Mouse (Mus musculus): ENCODE results near the gene Cmip. TPM values are rescaled to one million over a fixed set of nuclear protein-coding genes. Genes with fewer than 3 reads are reported as not detected.

The Cmip gene
- polyA plus RNA-seq, 1 experiment: 23.6 TPM

GRCm38 (mm10) chr8:117472332-117472731 is 215.5 kb downstream of the Cmip start:
- Histone ChIP-seq H3ac (ENCODE audit: control insufficient read depth, insufficient read length) (no peak overlapping the region), H3K4me3 (no peak overlapping the region), H3K4me2 (ENCODE audit: low read depth) (no peak overlapping the region), H3K79me2 (ENCODE audit: control insufficient read depth, insufficient read depth) (no peaks in the 10 kb centered on the region), H3K27me3 (ENCODE audit: control insufficient read depth, insufficient read depth, insufficient read length) (no peaks in the 10 kb centered on the region), H3K36me3 (ENCODE audit: control insufficient read depth, insufficient read depth) (no peaks in the 10 kb centered on the region)
- TF ChIP-seq CEBPB (IDR thresholded peaks at IDR 0.05; ENCODE audit: insufficient read depth, poor library complexity, severe bottlenecking) (no peak), TCF12 (IDR thresholded peaks at IDR 0.05; ENCODE audit: insufficient read depth, poor library complexity, severe bottlenecking) (no peak), USF1 (IDR thresholded peaks at IDR 0.05; ENCODE audit: low read depth) (no peak), MAX (IDR thresholded peaks at IDR 0.05; ENCODE audit: low read depth) (no peak), MYOD1 (IDR thresholded peaks at IDR 0.05; ENCODE audit: control insufficient read depth in 1 of 3, insufficient read length in 2 of 3, low read depth in 2 of 3) (no peak), SRF (IDR thresholded peaks at IDR 0.05; ENCODE audit: control insufficient read depth, insufficient read length, low read depth) (no peak)

DNA sequence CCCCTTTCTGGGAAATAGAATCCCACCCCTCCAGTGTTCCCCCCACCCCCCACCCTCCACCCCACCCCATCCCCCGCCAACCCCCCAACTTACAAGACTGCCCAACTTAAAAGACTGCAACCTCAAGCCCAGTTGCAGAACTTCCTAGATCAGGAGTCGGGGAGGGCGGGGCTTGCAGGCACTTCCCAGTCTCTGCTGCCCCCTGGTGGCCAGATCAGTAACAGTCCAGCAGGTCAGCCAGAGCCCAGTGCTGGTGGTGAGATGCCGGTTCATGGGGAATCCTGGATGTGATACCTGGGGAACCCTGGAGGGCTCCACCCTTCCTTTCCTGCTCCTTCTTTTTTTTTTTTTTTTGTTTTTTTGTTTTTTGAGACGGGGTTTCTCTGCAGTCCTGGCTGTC is 218.1 kb downstream of the Cmip start:
- Histone ChIP-seq H3K36me3 (ENCODE audit: control insufficient read depth, insufficient read depth) (no peaks in the 10 kb centered on the region), H3ac (ENCODE audit: control insufficient read depth, insufficient read length) (no peak overlapping the region), H3K79me2 (ENCODE audit: control insufficient read depth, insufficient read depth) (no peaks in the 10 kb centered on the region), H3K4me3 (no peak overlapping the region), H3K4me2 (ENCODE audit: low read depth) (no peak overlapping the region), H3K27me3 (ENCODE audit: control insufficient read depth, insufficient read depth, insufficient read length) (no peaks in the 10 kb centered on the region)
- TF ChIP-seq E2F4 (IDR thresholded peaks at IDR 0.05; ENCODE audit: insufficient read depth): no peak
- TF ChIP-seq TCF12 (IDR thresholded peaks at IDR 0.05; ENCODE audit: insufficient read depth, poor library complexity, severe bottlenecking): no peak
- no peak for TF ChIP-seq MYOG (IDR thresholded peaks at IDR 0.05; ENCODE audit: control insufficient read depth in 1 of 3, insufficient read depth in 1 of 3, insufficient read length in 2 of 3, low read depth in 2 of 3)
- TF ChIP-seq REST (IDR thresholded peaks at IDR 0.05; ENCODE audit: insufficient read depth, insufficient read length): no peak
- no peak for TF ChIP-seq MYOD1 (IDR thresholded peaks at IDR 0.05; ENCODE audit: control insufficient read depth in 1 of 3, insufficient read length in 2 of 3, low read depth in 2 of 3)
- TF ChIP-seq POLR2A (IDR thresholded peaks at IDR 0.05; ENCODE audit: insufficient read length, low read depth): no peak
- TF ChIP-seq TCF3 (IDR thresholded peaks at IDR 0.05; ENCODE audit: insufficient read length, low read depth): no peak
- no peak for TF ChIP-seq POLR2AphosphoS2 (IDR thresholded peaks at IDR 0.05; ENCODE audit: insufficient read length, low read depth)
- no peak for TF ChIP-seq MAX (IDR thresholded peaks at IDR 0.05; ENCODE audit: low read depth)
- no peak for TF ChIP-seq USF1 (IDR thresholded peaks at IDR 0.05; ENCODE audit: low read depth)
- TF ChIP-seq SRF (IDR thresholded peaks at IDR 0.05; ENCODE audit: control insufficient read depth, insufficient read length, low read depth): no peak
- TF ChIP-seq CEBPB (IDR thresholded peaks at IDR 0.05; ENCODE audit: insufficient read depth, poor library complexity, severe bottlenecking): no peak

- Histone ChIP-seq H3K4me2 (ENCODE audit: low read depth) (no peak overlapping the region), H3K4me3 (no peak overlapping the region), H3K36me3 (ENCODE audit: control insufficient read depth, insufficient read depth) (no peaks in the 10 kb centered on the region), H3K27me3 (ENCODE audit: control insufficient read depth, insufficient read depth, insufficient read length) (no peaks in the 10 kb centered on the region), H3K79me2 (ENCODE audit: control insufficient read depth, insufficient read depth) (no peaks in the 10 kb centered on the region), H3ac (ENCODE audit: control insufficient read depth, insufficient read length) (no peak overlapping the region)
- TF ChIP-seq SRF (IDR thresholded peaks at IDR 0.05; ENCODE audit: control insufficient read depth, insufficient read length, low read depth): no peak
- no peak for TF ChIP-seq POLR2A (IDR thresholded peaks at IDR 0.05; ENCODE audit: insufficient read length, low read depth)
- TF ChIP-seq MYOD1 (IDR thresholded peaks at IDR 0.05; ENCODE audit: control insufficient read depth in 1 of 3, insufficient read length in 2 of 3, low read depth in 2 of 3): no peak
- no peak for TF ChIP-seq REST (IDR thresholded peaks at IDR 0.05; ENCODE audit: insufficient read depth, insufficient read length)
- no peak for TF ChIP-seq MYOG (IDR thresholded peaks at IDR 0.05; ENCODE audit: control insufficient read depth in 1 of 3, insufficient read depth in 1 of 3, insufficient read length in 2 of 3, low read depth in 2 of 3)
- TF ChIP-seq E2F4 (IDR thresholded peaks at IDR 0.05; ENCODE audit: insufficient read depth): no peak
- no peak for TF ChIP-seq USF1 (IDR thresholded peaks at IDR 0.05; ENCODE audit: low read depth)
- TF ChIP-seq CEBPB (IDR thresholded peaks at IDR 0.05; ENCODE audit: insufficient read depth, poor library complexity, severe bottlenecking): no peak
- TF ChIP-seq POLR2AphosphoS2 (IDR thresholded peaks at IDR 0.05; ENCODE audit: insufficient read length, low read depth): no peak
- TF ChIP-seq TCF12 (IDR thresholded peaks at IDR 0.05; ENCODE audit: insufficient read depth, poor library complexity, severe bottlenecking): no peak
- TF ChIP-seq MAX (IDR thresholded peaks at IDR 0.05; ENCODE audit: low read depth): no peak
- TF ChIP-seq TCF3 (IDR thresholded peaks at IDR 0.05; ENCODE audit: insufficient read length, low read depth): no peak
Measured at GRCm38 (mm10) chr8:117475819-117476218, 219.0 kb downstream of the Cmip start.

GRCm38 (mm10) chr8:117478082-117478481 is 221.2 kb downstream of the Cmip start:
- no peaks in the 10 kb centered on the region for H3K36me3 ChIP-seq (ENCODE audit: control insufficient read depth, insufficient read depth)

GRCm38 (mm10) chr8:117479996-117480395 is 223.1 kb downstream of the Cmip start:
- Histone ChIP-seq H3ac (ENCODE audit: control insufficient read depth, insufficient read length) (no peak overlapping the region), H3K36me3 (ENCODE audit: control insufficient read depth, insufficient read depth) (no peaks in the 10 kb centered on the region), H3K4me3 (no peak overlapping the region), H3K79me2 (ENCODE audit: control insufficient read depth, insufficient read depth) (no peaks in the 10 kb centered on the region), H3K27me3 (ENCODE audit: control insufficient read depth, insufficient read depth, insufficient read length) (no peaks in the 10 kb centered on the region), H3K4me2 (ENCODE audit: low read depth) (no peak overlapping the region)
- TF ChIP-seq CEBPB (IDR thresholded peaks at IDR 0.05; ENCODE audit: insufficient read depth, poor library complexity, severe bottlenecking) (no peak), REST (IDR thresholded peaks at IDR 0.05; ENCODE audit: insufficient read depth, insufficient read length) (no peak), E2F4 (IDR thresholded peaks at IDR 0.05; ENCODE audit: insufficient read depth) (no peak), MAX (IDR thresholded peaks at IDR 0.05; ENCODE audit: low read depth) (no peak), TCF12 (IDR thresholded peaks at IDR 0.05; ENCODE audit: insufficient read depth, poor library complexity, severe bottlenecking) (no peak), TCF3 (IDR thresholded peaks at IDR 0.05; ENCODE audit: insufficient read length, low read depth) (no peak), POLR2AphosphoS2 (IDR thresholded peaks at IDR 0.05; ENCODE audit: insufficient read length, low read depth) (no peak), SRF (IDR thresholded peaks at IDR 0.05; ENCODE audit: control insufficient read depth, insufficient read length, low read depth) (no peak), MYOG (IDR thresholded peaks at IDR 0.05; ENCODE audit: control insufficient read depth in 1 of 3, insufficient read depth in 1 of 3, insufficient read length in 2 of 3, low read depth in 2 of 3) (no peak), USF1 (IDR thresholded peaks at IDR 0.05; ENCODE audit: low read depth) (no peak), POLR2A (IDR thresholded peaks at IDR 0.05; ENCODE audit: insufficient read length, low read depth) (no peak), MYOD1 (IDR thresholded peaks at IDR 0.05; ENCODE audit: control insufficient read depth in 1 of 3, insufficient read length in 2 of 3, low read depth in 2 of 3) (no peak)

More at GRCm38 (mm10) chr8:117478082-117478481, 221.2 kb downstream of the Cmip start:
- Histone ChIP-seq H3K27me3 (ENCODE audit: control insufficient read depth, insufficient read depth, insufficient read length) (no peaks in the 10 kb centered on the region), H3K4me2 (ENCODE audit: low read depth) (no peak overlapping the region), H3ac (ENCODE audit: control insufficient read depth, insufficient read length) (no peak overlapping the region), H3K4me3 (no peak overlapping the region), H3K79me2 (ENCODE audit: control insufficient read depth, insufficient read depth) (no peaks in the 10 kb centered on the region)
- TF ChIP-seq E2F4 (IDR thresholded peaks at IDR 0.05; ENCODE audit: insufficient read depth) (no peak), POLR2A (IDR thresholded peaks at IDR 0.05; ENCODE audit: insufficient read length, low read depth) (no peak), TCF12 (IDR thresholded peaks at IDR 0.05; ENCODE audit: insufficient read depth, poor library complexity, severe bottlenecking) (no peak), MYOG (IDR thresholded peaks at IDR 0.05; ENCODE audit: control insufficient read depth in 1 of 3, insufficient read depth in 1 of 3, insufficient read length in 2 of 3, low read depth in 2 of 3) (no peak), CEBPB (IDR thresholded peaks at IDR 0.05; ENCODE audit: insufficient read depth, poor library complexity, severe bottlenecking) (no peak), SRF (IDR thresholded peaks at IDR 0.05; ENCODE audit: control insufficient read depth, insufficient read length, low read depth) (no peak), TCF3 (IDR thresholded peaks at IDR 0.05; ENCODE audit: insufficient read length, low read depth) (no peak), POLR2AphosphoS2 (IDR thresholded peaks at IDR 0.05; ENCODE audit: insufficient read length, low read depth) (no peak), MAX (IDR thresholded peaks at IDR 0.05; ENCODE audit: low read depth) (no peak), USF1 (IDR thresholded peaks at IDR 0.05; ENCODE audit: low read depth) (no peak)
